Mouse (Mus musculus) C2C12 (cell line): ENCODE data around the gene Epha10.

Experiments used
- CEBPB ChIP-seq: IDR thresholded peaks from one replicate; pipeline ENCODE4 v1.6.1; 2011; ENCODE audit warnings: low read depth, mild to moderate bottlenecking, control low read depth, moderate library complexity
- CTCF ChIP-seq: IDR thresholded peaks from one replicate; pipeline ENCODE4 v1.5.1; 2011; ENCODE audit not compliant: control insufficient read depth, insufficient read depth, insufficient read length
- FOSL1 ChIP-seq: IDR thresholded peaks from one replicate; pipeline ENCODE4 v1.8.0; 2011; ENCODE audit warnings: mild to moderate bottlenecking, low read length; ENCODE audit not compliant: poor library complexity, insufficient read depth, severe bottlenecking
- MAX ChIP-seq: IDR thresholded peaks from one replicate; pipeline ENCODE4 v1.6.1; 2011; ENCODE audit warnings: mild to moderate bottlenecking, control low read depth
- MYOG ChIP-seq: IDR thresholded peaks from one replicate; pipeline ENCODE4 v1.6.1; 2011; ENCODE audit not compliant: control insufficient read depth, insufficient read length; ENCODE audit errors: extremely low read depth
- USF1 ChIP-seq: IDR thresholded peaks from one replicate; pipeline ENCODE4 v1.6.1; 2011; ENCODE audit warnings: low read depth, mild to moderate bottlenecking, control low read depth, moderate library complexity

GRCm38 (mm10) chr4:124840998-124841397 lies 39.7 kb upstream of the Epha10 start:
- TF ChIP-seq CTCF (no peak), MAX (no peak), FOSL1 (no peak), USF1 (no peak), CEBPB (no peak), MYOG (no peak)
